Mouse (Mus musculus) ovary, adult 18-20 months (tissue): ENCODE measurements at regions not wholly inside any gene's neighbourhood (a gene's known extent, or its start where the extent isn't known, plus 50 kb on each side); places are given as distances from the start of the nearest gene placed in this dataset.
"Not testable (repeated sequence)": the region's sequence is repeated elsewhere in the genome, so short reads cannot be mapped to it uniquely, and the experiment has no call there.

Experiments
- DNase-seq: peaks from one replicate; pipeline ENCODE4 v3.0.0; 2022; ENCODE audit warnings: low spot score, mixed read lengths

DNA sequence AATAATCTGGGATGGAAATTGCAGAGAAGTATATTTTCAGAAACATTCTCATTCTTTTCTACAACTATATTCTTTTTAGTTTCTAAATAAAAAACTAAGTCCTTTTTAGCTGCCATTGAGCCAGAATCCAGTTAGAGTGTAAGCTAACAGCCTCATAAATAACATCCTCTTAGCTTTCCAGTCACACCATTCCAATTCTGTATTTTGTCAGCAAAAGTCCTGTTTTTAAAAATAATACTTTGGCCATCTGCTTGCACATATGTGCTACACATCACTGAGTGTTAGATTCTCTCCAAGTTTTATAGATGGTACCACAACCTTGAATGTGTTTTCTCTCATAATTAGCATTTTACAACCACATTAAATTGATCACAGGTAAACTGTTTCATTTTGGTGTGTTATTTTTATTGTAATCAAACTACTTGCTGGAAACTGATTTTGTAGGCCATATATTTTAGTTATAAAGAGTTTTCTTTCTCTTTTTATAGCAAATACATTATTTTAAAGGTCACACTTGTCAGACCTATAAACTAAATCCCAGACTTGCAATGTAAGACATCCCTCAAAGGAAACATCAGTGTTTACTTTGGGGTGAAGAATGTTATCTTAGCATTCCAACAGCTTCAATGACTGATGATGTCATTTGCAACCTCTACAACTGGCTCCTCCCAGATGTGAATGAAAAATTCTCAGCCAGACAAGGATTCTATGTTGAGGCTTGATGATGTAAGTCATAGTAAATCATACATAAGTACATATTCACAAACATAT is 1878.9 kb upstream of the Flrt2 start:
- DNase-seq = no peak

DNA sequence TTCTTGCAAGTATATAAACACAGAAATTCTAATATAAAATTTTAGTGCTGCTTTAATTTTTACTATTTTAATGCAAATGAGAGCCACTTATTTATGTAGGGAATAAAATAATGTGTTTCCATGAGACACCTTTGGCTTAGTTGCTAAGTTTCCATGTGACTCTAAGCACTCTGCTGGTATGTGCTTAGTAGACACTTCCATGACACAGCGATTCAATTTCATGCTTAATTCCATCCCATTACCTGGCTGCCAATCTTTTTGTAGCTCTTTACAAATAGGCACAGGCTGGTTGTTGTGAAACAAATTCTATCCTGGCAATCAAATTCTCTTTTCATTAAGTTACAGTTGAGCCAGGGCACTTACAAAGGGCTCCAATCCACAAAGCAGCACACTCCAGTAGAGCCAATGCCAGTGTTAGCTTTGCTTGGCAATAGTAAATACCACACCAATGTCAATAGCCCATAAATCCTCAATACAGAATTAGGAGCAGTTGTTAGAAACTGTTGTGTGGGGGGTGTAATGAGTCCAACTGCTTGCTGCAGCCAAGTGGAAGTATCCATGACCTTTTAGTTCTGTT is 1841.0 kb upstream of the Flrt2 start:
- no peak for DNase-seq

DNA sequence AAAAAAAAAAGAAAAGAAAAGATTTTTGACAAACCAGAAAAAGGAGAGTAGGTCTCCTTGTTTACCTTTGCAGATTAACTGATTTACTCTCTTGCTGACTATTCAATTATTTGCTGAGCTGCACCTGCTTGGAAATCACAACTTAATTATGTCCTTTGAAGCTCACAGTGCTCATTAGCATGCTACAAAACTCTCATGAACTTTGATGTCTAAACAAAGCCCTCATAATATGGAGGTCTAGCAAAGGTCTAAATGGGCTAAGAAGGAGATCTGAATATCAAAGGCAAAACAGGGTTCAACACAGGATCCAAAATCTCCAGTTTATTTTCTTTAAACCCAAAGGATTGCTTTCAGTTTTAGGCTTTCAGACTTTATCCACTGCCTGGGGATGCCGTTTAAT is 1840.4 kb upstream of the Flrt2 start:
- DNase-seq = no peak

DNA sequence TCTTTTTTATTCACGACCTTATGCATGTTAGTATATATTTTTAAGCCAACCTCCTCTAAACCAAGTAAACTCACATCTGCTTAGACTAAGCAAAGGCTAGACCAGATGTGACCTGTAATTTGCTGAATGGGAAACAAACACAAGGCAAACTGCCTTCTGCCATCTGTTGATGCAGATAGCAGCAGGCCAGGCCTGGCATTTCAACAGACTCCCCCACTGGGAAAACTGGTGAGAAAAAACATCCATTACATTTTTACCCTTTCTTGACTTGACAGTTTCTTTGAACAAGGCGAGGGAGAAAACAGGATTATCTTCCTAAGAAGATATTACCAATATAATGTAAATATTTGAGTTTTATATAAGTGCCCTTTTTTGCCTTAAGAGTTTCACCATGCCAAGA is 1806.1 kb upstream of the Flrt2 start:
- no peak for DNase-seq

DNA sequence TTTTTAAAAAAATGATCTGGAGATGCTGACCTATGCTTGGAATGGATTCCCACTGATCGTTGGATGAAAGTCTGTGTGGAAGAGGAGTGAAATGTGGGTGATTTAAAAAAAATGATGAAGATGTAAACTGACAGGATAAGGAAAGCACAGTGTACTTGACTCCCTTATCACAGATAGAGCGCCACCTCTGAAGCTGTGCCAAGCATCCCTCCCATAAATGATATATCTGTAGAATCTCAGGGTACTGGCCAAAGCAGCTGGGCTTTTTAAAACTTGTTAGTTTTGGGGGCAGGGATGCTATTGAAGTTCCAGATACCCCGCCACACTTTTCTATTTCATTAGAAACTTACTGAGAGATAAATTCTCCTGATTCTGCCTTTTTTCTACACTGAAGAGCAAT is 1801.9 kb upstream of the Flrt2 start:
- DNase-seq = peak; percentile 30

DNA sequence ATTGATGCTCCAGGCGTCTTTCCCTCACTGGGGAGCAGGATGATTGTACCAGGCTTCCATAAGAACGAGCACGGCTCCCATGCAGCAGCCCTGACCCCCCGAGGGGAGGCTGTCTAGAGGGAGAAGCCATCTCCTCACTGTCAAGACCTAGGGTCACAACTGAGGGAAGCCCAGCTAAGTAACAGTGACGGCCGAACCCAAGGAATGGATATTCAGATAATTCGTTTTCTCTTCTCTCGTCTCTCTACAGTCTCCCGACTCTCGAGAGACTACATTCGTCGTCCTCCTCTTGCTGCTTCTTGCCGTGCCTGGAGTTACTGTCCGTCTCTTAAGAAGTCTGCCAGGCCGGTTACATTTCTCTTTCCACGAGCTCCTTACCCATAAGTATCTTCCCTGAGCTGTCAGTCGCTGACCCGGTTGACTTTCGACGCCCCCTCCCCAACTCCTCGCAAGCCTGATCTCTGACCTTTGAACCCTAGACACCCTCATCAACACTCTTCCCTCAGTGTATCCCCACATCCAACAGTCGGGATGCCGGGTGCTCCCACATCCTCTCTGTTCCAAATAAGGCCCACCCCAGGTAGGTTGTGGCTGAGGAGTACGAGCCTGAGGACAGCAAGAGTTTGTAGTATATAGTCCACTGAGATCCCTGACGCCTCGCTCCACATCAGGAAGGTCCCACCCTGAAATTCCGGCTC is 1763.3 kb upstream of the Flrt2 start:
- not testable (repeated sequence) for DNase-seq

DNA sequence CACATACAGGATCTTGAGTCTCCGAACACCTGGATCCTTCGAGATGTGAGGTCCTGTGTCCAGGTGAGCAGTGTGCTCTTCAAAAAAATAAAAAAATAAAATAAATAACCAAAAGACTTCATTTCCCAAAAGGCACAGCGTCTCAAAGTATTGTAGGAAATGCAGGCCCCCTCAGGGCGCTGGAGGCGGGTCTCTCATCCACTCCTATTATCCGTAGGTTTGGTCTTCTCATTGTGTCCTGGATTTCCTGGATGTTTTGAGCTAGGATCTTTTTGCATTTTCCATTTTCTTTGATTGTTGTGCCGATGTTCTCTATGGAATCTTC is 1762.8 kb upstream of the Flrt2 start:
- DNase-seq = not testable (repeated sequence)

DNA sequence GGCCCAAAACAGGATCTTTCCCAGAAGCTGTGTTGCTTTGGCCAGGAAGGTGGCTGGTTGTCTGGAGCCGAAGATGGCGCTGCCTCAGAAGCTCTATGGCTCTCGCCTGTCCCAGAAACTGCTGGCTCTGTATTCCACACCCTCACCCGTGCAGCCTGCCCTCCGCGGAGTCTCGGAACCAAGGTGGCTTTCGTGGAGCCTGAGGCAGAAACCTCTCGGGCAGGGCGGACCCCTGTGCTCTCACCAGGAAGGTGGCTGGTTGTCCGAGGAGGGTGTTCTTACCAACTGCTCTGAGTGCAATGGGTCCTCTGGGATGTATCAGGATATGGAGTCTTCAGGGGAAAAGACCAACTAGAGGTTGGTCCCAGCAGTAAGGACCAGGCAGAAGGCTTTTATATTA is 1761.8 kb upstream of the Flrt2 start:
- DNase-seq = not testable (repeated sequence)

DNA sequence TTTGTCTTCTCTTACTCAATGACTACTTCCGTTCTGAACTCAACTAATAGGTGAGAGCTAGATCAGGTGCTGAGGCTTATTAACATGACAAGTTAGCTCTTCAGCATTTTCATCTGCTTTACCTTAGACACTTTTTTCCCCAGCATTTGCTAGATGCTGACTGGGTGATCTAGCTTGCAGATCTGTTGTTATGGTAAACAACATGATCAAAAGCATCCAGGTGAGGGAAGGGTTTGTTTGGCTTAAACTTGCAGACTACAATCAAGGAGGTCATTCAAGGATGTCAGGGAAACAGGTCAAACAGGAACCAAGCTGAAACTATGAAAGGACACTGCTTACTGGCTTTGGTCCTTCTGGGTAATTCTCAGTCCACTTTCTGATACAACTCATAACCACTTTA is 1731.2 kb upstream of the Flrt2 start:
- DNase-seq = no peak

DNA sequence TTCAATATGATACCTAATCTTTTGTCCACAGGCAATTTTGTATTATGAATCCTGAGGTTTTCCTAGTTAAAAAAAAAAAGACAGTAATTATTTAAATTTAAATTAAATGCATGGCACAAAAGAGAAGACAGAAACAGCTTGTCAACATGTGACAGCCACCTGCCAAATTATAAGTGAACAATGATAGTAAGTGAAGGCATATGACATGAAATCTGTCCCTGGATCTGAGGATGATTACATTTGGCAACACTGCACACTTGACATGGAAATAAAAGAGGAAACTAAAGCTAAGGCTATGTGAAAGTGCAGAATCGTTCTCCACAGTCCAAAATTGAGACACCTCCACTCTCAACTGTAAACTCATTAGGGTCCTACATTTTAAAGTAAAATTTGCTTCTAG is 1710.7 kb upstream of the Flrt2 start:
- DNase-seq = no peak

DNA sequence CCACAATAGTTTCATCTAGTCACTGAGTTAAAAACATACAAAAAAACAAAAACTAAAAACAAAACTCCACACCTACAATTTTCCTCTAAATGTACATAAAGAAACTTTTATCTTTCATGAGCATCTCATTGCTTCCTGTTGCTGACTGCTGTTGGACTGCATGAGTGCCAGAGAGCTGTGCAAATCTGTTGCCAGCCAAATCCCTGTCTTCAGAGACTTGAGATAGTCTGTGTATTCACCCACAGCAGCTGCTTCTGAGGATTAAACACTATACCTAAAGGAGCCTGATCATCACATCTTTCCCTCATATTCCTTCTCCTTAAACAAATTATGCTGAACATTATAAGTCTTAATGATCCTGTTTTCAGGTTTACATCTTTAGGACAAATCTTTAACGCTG is 1700.5 kb upstream of the Flrt2 start:
- no peak for DNase-seq

DNA sequence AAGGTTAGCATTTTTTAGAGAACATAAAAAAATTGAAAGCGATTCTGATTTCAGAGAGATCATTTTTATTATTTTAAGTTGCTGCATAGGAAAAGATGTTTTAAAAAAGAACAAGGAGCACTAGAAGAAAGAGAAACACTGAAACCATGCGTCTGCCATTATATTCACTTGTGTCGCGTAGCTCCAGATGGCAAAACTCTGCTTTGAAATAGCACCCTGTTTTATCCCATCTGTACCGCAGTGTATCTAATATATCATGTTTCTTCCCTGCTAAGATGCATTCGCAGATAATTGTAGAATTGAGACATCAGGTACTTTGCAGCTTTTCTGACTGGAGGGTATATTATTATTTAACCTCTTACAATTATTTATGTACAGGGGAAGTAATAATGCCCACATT is 1698.2 kb upstream of the Flrt2 start:
- no peak for DNase-seq

DNA sequence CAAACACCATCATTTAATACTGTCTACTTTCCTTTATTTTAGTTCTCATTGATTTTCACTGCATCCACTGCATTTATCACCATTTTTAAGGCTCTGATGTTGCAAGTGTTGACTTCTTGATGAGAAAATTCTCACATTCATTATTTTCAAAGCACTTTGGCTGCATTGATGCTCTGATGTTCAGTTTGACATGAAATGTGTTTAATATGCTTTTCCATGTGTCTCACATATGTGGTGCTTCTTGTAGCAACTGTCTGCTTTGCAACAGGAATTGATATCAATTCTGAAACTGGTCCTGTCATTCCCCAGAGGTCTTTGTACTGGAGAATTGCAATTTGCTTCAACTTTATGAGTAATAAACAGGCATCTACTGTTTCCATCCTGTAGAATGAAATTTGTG is 1676.1 kb upstream of the Flrt2 start:
- no peak for DNase-seq

DNA sequence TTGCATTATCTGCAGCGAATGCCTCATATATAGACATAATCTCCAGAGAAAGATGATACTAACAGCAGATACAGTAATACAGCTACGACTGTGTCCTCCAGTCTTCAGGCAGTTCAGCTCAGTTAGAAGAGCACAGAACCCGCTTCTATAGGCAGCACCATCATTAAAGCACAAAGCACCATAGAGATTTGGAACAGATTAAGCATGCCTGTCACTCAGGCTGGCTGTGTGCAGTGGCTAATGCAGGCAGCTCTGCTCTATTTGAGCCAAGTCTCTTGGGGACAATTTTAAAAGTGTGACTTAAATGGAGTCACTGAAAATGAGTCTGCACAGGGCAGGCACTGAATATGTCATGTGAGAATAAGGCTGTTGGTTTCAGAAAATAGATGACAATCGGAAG is 1660.7 kb upstream of the Flrt2 start:
- DNase-seq = no peak

DNA sequence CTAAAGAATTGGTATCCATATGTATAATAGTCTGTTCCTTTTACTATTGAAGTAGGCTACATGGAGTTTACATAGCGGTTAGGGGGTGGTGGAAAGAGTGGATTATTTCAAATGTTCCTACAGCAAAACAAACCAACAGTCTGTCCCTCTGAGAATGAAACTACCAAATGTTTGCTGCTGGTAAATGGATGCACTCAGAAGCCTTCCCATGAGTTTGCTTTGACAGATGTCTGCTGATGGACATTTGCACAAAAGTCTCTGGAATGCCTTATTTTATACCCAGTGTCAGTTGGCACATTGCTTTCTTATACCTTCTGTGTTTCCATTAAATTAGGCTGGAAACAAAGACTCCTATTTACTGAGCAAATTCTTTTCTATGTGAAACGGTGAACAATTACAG is 1644.1 kb upstream of the Flrt2 start:
- no peak for DNase-seq

DNA sequence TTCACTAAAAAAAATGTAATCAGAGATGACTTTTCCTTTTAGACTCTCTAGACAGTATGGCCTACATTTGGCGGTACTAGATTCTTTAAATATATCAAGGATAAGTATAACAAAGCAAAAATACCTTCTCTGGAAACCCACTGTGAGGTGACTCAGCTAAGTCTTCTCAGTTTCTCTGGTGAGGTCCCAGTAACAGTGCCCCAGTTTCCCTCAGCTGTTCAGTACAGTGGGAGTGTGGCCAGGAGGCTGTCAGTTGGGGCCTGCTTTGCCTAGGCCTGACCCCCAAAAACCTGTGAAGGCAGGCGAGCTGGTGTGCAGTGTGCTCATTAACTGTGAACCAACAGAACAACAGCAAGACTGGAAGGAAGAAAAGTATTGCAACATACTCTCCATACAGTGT is 1634.3 kb upstream of the Flrt2 start:
- DNase-seq = no peak

DNA sequence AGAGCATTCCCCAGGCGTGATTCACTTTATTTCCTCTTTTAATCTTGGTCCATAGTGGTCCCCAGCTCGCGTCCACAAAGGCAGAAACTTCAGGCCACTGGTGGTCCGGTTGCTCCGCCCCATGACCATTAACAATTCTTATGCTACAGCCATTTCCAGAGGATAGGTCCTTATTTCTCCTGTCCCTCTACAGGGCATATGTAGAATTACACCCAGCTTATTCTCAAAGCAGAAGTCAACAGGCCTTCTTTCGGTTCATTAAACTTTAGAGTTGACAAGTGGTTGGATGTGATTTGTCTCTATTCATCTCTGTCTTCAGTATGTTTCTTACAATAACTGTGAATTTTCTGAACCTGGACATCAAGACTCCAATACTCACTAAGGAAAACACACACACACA is 1632.4 kb upstream of the Flrt2 start:
- DNase-seq = no peak

DNA sequence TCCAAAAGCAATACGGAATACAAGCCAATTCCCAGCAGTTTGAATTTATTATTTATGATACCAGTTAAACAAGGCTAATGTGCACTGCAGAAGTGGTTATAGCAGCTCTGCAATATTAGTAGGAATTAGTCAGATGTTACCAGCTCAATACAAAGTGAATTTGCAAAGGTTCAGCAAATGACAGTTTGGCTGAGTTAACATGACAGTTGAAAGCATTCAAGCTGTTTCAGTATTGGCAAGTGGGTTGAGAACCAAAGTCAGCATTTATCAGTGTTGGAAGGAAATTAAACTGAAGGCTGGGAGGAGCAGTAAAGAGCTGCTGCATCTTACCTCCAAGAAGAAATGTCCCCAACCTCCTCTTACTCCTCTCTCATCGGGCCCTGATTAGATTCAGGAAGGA is 1631.7 kb upstream of the Flrt2 start:
- DNase-seq = no peak

DNA sequence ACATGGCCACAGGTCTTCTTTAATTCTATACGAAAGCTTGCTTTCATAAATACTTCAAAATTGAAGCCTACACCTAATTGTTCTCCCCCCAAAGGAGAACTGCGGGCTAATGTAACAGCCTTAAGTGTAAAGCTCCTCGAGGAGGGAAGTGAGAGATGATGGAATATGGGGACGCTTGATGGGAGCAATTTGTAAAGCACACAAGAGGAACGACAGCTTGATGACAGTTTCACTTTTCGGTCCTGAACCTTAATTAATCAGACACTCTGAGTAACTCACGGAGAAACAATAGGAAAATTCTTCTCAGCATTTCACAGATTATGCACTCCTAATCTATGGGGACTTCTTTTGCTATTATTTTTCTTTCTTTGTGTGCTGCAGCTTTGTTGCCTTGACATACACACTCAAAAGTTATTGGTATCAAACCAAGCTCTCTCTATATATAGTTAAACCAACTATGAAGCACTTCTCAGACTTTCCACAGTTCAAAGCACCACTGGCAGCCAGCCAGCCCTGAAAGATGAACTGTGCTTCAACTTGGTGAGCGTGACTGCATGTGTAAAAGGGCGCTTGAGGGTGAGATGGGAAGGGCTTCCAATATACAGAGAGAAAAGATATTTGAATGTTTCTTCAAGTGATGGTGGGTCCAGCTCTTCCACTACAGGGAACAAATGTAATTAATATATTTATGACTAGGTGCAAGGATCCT is 1625.4 kb upstream of the Flrt2 start:
- DNase-seq = no peak

DNA sequence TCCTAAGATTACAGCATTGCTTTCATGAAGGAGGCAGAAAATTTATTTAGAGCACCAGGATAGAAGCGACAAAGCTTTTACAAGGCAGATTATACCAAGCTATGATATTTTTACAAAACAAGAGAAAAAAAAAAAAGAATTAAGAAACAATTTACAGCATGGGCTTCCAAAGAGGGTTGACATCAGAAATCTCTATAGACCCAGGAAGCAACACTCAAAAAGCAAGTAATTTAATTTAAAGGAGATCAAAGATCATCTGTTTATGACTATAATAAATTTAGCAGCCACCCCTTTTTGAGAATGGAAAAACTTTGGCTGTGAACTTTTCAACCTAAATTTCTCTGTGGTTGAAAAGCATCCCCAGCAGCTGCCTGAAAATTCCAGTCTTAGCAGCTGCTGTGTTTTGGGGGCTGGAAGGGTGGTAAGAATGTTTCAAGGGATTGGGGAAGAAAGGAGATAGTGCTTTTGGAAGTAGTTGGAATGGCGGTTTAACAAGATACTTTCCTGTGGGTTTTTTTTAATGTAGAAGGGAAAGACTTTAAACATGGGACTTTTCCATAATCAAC is 1621.0 kb upstream of the Flrt2 start:
- DNase-seq = no peak

DNA sequence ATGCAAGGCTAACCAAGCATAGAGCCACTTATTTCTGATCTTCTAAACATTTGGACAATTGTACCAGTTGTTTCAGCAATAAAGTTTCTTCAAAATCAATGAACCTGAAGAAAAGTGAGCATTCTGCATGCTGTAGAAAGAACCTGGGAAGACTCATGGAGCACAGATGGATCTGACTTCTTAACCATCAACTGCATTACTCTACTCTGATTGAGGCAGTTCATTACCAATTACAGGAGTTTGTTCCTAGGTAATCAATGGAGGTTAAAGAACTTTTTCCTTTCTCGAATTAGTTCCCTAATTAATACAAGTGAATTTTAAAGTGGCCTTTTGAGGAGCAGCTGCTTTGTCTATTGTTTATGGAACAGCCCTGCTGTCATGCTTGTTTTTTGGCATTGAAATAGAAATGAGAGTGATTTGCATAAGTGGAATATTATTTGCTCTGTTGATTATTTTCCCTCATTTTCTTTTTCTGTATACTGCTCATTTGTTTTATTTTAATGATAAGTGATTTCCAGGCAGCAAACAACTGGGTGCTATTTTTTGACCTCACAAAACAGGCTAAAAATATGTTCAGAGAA is 1586.4 kb upstream of the Flrt2 start:
- no peak for DNase-seq

DNA sequence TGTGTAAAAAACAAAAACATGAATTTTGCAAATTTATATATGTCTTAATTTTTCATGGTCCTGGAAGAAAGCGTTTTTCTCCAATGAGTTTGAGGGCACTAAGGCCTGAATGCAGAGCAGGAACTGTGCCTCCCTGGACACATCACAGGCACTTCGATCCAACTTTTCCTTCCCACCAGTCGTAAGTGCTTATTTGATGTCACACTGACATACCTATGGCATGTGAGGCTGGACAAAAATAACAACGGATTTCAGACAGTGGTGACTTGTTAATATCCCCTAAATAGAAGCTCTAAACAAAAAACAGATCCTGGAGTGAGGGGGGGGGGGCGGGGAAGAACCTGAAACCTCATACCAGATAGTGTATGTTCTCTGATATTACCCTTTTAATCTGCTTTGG is 1541.9 kb upstream of the Flrt2 start:
- no peak for DNase-seq
